9 mouse cellular contexts compared by ENCODE assay signal in genomic region chr19:42661430-42662164, GRCm38 (mm10). TPM values are rescaled to one million over a fixed set of nuclear protein-coding genes. Genes with fewer than 3 reads are reported as not detected.
DNase-seq lines count a peak whose midpoint lies in the region; ATAC-seq and TF ChIP-seq lines count a peak whose summit lies in the region.
"Had no signal": no experiment of that assay in that cellular context is flagged by ENCODE, and none has a peak within 500 bp of the region (broad histone marks: within the 10 kb centered on the region; RNA-seq: fewer than 3 reads in every experiment).

No protein-coding gene starts in this region.

- no peaks in the 10 kb centered on the region for H3K36me3 ChIP-seq in midbrain, postnatal 0 days (ENCODE audit: insufficient read depth, low read length)
- no peaks in the 10 kb centered on the region for H3K36me3 ChIP-seq in midbrain, embryonic 15.5 days (replicated peaks)
- H3K36me3 ChIP-seq in kidney, embryonic 16.5 days (ENCODE audit: insufficient read depth, low read length) = no peaks in the 10 kb centered on the region
- no peaks in the 10 kb centered on the region for H3K36me3 ChIP-seq in small intestine, adult 2 months (ENCODE audit: control insufficient read depth, insufficient read depth, low read length)
- H3K36me3 ChIP-seq: hindbrain, embryonic 15.5 days had no signal

- no peaks in the 10 kb centered on the region for H3K9me3 ChIP-seq in midbrain, postnatal 0 days (ENCODE audit: low read length)
- H3K9me3 ChIP-seq in midbrain, embryonic 15.5 days = no peaks in the 10 kb centered on the region
- H3K9me3 ChIP-seq in kidney, embryonic 16.5 days (ENCODE audit: low read length) = no peaks in the 10 kb centered on the region; the same call in 1 of the 2 replicates
- H3K9me3 ChIP-seq: hindbrain, embryonic 15.5 days had no signal

- peaks cover 4% of the 10 kb centered on the region for H3K27me3 ChIP-seq in midbrain, postnatal 0 days (ENCODE audit: insufficient read depth, low read length)
- peaks cover 14% of the 10 kb centered on the region for H3K27me3 ChIP-seq in midbrain, embryonic 15.5 days (replicated peaks)
- H3K27me3 ChIP-seq in kidney, embryonic 16.5 days (ENCODE audit: insufficient read depth, low read length) = no peaks in the 10 kb centered on the region
- no peaks in the 10 kb centered on the region for H3K27me3 ChIP-seq in small intestine, adult 2 months (ENCODE audit: control insufficient read depth, insufficient read depth, low read length)

- no peak for ATAC-seq in midbrain, postnatal 0 days (ENCODE audit: low FRiP score)
- no peak for ATAC-seq in midbrain, embryonic 15.5 days (replicated peaks)
- 0 out of 2 replicates have a peak, but pooled peaks have one; percentile 40 for ATAC-seq in kidney, embryonic 16.5 days (ENCODE audit: low FRiP score, low TSS enrichment)

- TF ChIP-seq POLR2A in small intestine, adult 2 months (IDR thresholded peaks at IDR 0.05; ENCODE audit: low read depth, low read length) = no peak

- H3K27ac ChIP-seq in midbrain, postnatal 0 days (ENCODE audit: low read depth, low read length) = no peak overlapping the region
- no peak overlapping the region for H3K27ac ChIP-seq in midbrain, embryonic 15.5 days
- H3K27ac ChIP-seq in kidney, embryonic 16.5 days (ENCODE audit: low read length) = no peak overlapping the region
- H3K27ac ChIP-seq in small intestine, adult 2 months (ENCODE audit: insufficient read depth, low read depth, low read length) = no peak overlapping the region
- H3K27ac ChIP-seq: hindbrain, embryonic 15.5 days had no signal

- no peak overlapping the region for H3K4me2 ChIP-seq in midbrain, postnatal 0 days (ENCODE audit: low read depth, low read length, poor library complexity, severe bottlenecking)
- no peak overlapping the region for H3K4me2 ChIP-seq in midbrain, embryonic 15.5 days
- H3K4me2 ChIP-seq in kidney, embryonic 16.5 days (replicated peaks; ENCODE audit: low read depth, low read length) = no peak overlapping the region
- H3K4me2 ChIP-seq: hindbrain, embryonic 15.5 days had no signal

- WGBS in midbrain, postnatal 0 days = 87% methylated on average over 9 of the region's 9 CpGs
- WGBS in midbrain, embryonic 15.5 days = 88% methylated on average over 9 of the region's 9 CpGs
- WGBS in kidney, embryonic 16.5 days = 69% methylated on average over 9 of the region's 9 CpGs
- 44% methylated on average over 9 of the region's 9 CpGs for WGBS in small intestine, adult 2 months

- 0 out of 2 replicates have a peak, but pooled peaks cover 5% of the 10 kb centered on the region for H3K4me1 ChIP-seq in midbrain, postnatal 0 days (ENCODE audit: insufficient read depth, low read length)
- H3K4me1 ChIP-seq in midbrain, embryonic 15.5 days = peaks cover 11% of the 10 kb centered on the region
- H3K4me1 ChIP-seq in kidney, embryonic 16.5 days (ENCODE audit: insufficient read depth, low read length) = peaks cover 13% of the 10 kb centered on the region; the same call in 1 of the 2 replicates
- H3K4me1 ChIP-seq in small intestine, adult 2 months (ENCODE audit: control insufficient read depth, insufficient read depth, insufficient read length, low read length) = no peaks in the 10 kb centered on the region

- H3K9ac ChIP-seq in midbrain, postnatal 0 days (replicated peaks; ENCODE audit: low read length, poor library complexity, severe bottlenecking) = no peak overlapping the region
- H3K9ac ChIP-seq in midbrain, embryonic 15.5 days = no peak overlapping the region
- H3K9ac ChIP-seq in kidney, embryonic 16.5 days (replicated peaks; ENCODE audit: low read length) = no peak overlapping the region
- H3K9ac ChIP-seq: hindbrain, embryonic 15.5 days had no signal

- TF ChIP-seq CTCF in midbrain, postnatal 0 days (IDR thresholded peaks at IDR 0.05) = peak; percentile 54
- TF ChIP-seq CTCF in small intestine, adult 2 months (IDR thresholded peaks at IDR 0.05; ENCODE audit: extremely low read depth, insufficient read length, insufficient replicate concordance, low read depth, low read length) = peak; percentile 44; the same call in 1 of the 2 replicates

- DNase-seq in adrenal gland, adult (ENCODE audit: inconsistent age in 2 of 2, low spot score in 1 of 2) = peak; percentile 29 to 65
- no peak for DNase-seq in adrenal gland, adult 8-10 months
- no peak for DNase-seq in midbrain, postnatal 0 days (ENCODE audit: low spot score)
- no peak for DNase-seq in right cerebral cortex, postnatal 36 days (ENCODE audit: low spot score in 2 of 2)
- no peak for DNase-seq in testis, postnatal 10 days (ENCODE audit: low spot score)

- no peak overlapping the region for H3K4me3 ChIP-seq in midbrain, postnatal 0 days (ENCODE audit: low read depth, low read length)
- H3K4me3 ChIP-seq in midbrain, embryonic 15.5 days = no peak overlapping the region
- H3K4me3 ChIP-seq in kidney, embryonic 16.5 days (ENCODE audit: low read length) = no peak overlapping the region
- no peak overlapping the region for H3K4me3 ChIP-seq in small intestine, adult 2 months (ENCODE audit: low read depth, low read length)
- H3K4me3 ChIP-seq: hindbrain, embryonic 15.5 days had no signal

RNA-seq across cellular contexts. Expression of gene Loxl4, which starts 49.0 kb away (rescaled TPM):
- 1 to 10 TPM; 1.5 to 3.1 (median 2.0) TPM for total RNA-seq in adrenal gland, adult 8-10 months (2022)
- total RNA-seq in midbrain, postnatal 0 days (2014; rRNA removed) = 0.24 and 0.27 TPM in 2 replicates
- 0.10 and 0.11 TPM in 2 replicates for polyA plus RNA-seq in midbrain, postnatal 0 days (2015; fragmentation: Nextera tagmentation; extraction: Ambion mirVana)
- 0.14 TPM in 2 replicates for polyA plus RNA-seq in midbrain, embryonic 15.5 days (2015; fragmentation: Nextera tagmentation; extraction: Ambion mirVana)
- polyA plus RNA-seq in kidney, embryonic 16.5 days (2015; fragmentation: Nextera tagmentation; extraction: Ambion mirVana) = 1.6 and 2.1 TPM in 2 replicates
- polyA plus RNA-seq in small intestine, adult 2 months (2012; rRNA removed) = 1.1 and 1.7 TPM in 2 replicates
- polyA plus RNA-seq: hindbrain, embryonic 15.5 days had no signal

Comparison
In these comparisons a context has a peak if more than half of its experiments do, and no peak if none do; other contexts are left out.
1. DNase-seq: peak in adrenal gland, adult (2 of 2); none in adrenal gland, adult 8-10 months (single experiment), midbrain, postnatal 0 days (single experiment), right cerebral cortex, postnatal 36 days (0 of 2) and testis, postnatal 10 days (single experiment).